Mouse (Mus musculus) forebrain, embryonic 10.5 days (tissue): ENCODE measurements around the gene Nsun5. TPM values are rescaled to one million over a fixed set of nuclear protein-coding genes. Genes with fewer than 3 reads are reported as not detected.

Source experiments
- DNase-seq: peaks from one replicate; pipeline ENCODE4 v3.0.0-alpha.2; 2017; ENCODE audit warnings: low spot score; ENCODE audit errors: extremely low spot score
- H3K27ac ChIP-seq: fragments of 300-500 bp; sonication (generic); 2 replicates; pipeline ENCODE4 v1.5.1; 2016; ENCODE audit warnings: mild to moderate bottlenecking
- H3K27me3 ChIP-seq: fragments of 300-500 bp; sonication (generic); 2 replicates; pipeline ENCODE4 v1.6.1; 2016; ENCODE audit warnings: mild to moderate bottlenecking; ENCODE audit not compliant: poor library complexity, severe bottlenecking
- H3K36me3 ChIP-seq: fragments of 300-500 bp; sonication (generic); replicated peaks from 2 replicates; pipeline ENCODE4 v1.6.1; 2016; ENCODE audit warnings: mild to moderate bottlenecking, moderate library complexity
- H3K4me1 ChIP-seq: fragments of 300-500 bp; sonication (generic); 2 replicates; pipeline ENCODE4 v1.6.1; 2016
- H3K4me3 ChIP-seq: fragments of 300-500 bp; sonication (generic); 2 replicates; pipeline ENCODE4 v1.5.1; 2016; ENCODE audit warnings: mild to moderate bottlenecking, moderate library complexity
- H3K9me3 ChIP-seq: fragments of 300-500 bp; sonication (generic); 2 replicates; pipeline ENCODE4 v1.6.1; 2016; ENCODE audit warnings: mild to moderate bottlenecking, moderate library complexity
- WGBS: fragments of 180-500 bp; shearing (Covaris S2); methylation state at CpG from one replicate; pipeline ENCODE4 v1.1.7; 2016; 5-methylcytosine and 5-hydroxymethylcytosine counted together
- polyA plus RNA-seq: library from polyadenylated mRNA; unstranded; fragments of >200 nt; fragmentation: Nextera tagmentation; extraction: Ambion mirVana; gene quantifications from 2 replicates; pipeline ENCODE4 v1.2.1, GENCODE M21; 2016

Gene Nsun5
- polyA plus RNA-seq: 49.7 and 51.2 TPM in 2 replicates

- H3K36me3 ChIP-seq: peaks cover 40% of the 10 kb centered on the region
- no peaks in the 10 kb centered on the region for H3K27me3 ChIP-seq
- H3K4me1 ChIP-seq: peaks cover 20% of the 10 kb centered on the region
- H3K4me3 ChIP-seq: peak within 1 kb of the TSS; percentile 98
- peak within 1 kb of the TSS; percentile 88 for H3K27ac ChIP-seq
- DNase-seq: peak; percentile 95
- peaks cover 7% of the 10 kb centered on the region for H3K9me3 ChIP-seq
- WGBS: under 1% methylated on average over 64 of the region's 64 CpGs
Measured at GRCm38 (mm10) chr5:135369787-135370654, at the start of gene Nsun5. TSS of gene Nsun5 (plus strand) at chr5:135369953.

- Histone ChIP-seq H3K4me3 (no peak overlapping the region), H3K27ac (no peak overlapping the region), H3K9me3 (no peaks in the 10 kb centered on the region), H3K27me3 (no peaks in the 10 kb centered on the region), H3K36me3 (no peaks in the 10 kb centered on the region), H3K4me1 (peaks cover 13% of the 10 kb centered on the region)
- DNase-seq: no peak
- 88% methylated on average over 1 of the region's 1 CpGs for WGBS
Measured at GRCm38 (mm10) chr5:135322197-135322596, 47.6 kb upstream of the Nsun5 start.

DNA sequence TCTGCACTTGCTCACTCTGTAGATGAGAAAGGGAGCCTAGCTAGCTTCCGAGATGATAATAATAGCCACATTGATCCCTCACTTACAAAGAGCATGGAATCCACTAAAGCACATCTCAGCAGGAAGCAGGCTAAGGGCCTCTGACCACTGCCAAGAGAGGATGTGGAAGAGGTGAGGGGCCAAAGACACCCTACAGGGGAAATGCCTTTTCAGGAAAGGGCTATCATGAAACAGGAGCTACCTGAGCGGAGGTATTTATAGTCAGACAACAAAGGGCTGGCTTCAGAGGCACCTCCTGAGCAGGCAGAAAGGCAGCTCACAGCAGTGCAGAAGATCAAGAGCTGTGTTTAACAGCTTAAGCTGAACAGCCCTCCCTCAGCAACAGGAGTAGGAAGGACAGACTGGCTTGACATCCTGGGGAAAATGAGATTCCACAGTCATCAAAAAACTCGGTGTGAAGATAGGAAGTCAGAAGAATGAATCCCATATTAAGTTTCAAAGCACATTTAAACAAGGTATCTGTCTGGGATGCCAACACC, 43.6 kb upstream of the Nsun5 start:
- Histone ChIP-seq H3K4me1 (peaks cover 13% of the 10 kb centered on the region), H3K27ac (no peak overlapping the region), H3K4me3 (no peak overlapping the region), H3K36me3 (no peaks in the 10 kb centered on the region), H3K27me3 (no peaks in the 10 kb centered on the region), H3K9me3 (no peaks in the 10 kb centered on the region)
- WGBS: 9% methylated on average over 3 of the region's 3 CpGs
- DNase-seq: no peak

DNA sequence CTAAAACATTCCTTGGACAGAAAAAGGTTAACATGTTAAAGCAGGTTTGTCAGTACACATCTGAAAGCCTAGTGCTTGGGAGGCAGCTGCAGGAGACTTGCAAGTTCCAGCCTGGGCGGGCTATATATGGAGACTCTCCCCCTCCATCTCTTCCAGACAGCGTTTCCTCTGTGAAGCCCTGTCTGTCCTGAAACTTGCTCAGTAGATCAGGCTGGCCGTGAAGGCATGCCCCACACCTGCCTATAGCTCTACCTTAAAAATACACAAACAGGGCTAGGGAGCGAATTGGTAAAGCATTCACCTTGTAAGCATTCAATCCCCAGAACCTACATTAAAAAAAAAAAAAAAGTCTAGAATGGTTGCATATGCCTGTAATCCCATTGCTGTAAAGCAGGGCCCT, 40.3 kb upstream of the Nsun5 start:
- no peak for DNase-seq
- H3K27me3 ChIP-seq: no peaks in the 10 kb centered on the region
- no peaks in the 10 kb centered on the region for H3K36me3 ChIP-seq
- H3K4me3 ChIP-seq: no peak overlapping the region
- peaks cover 13% of the 10 kb centered on the region for H3K4me1 ChIP-seq
- 85% methylated on average over 4 of the region's 4 CpGs for WGBS
- no peaks in the 10 kb centered on the region for H3K9me3 ChIP-seq
- H3K27ac ChIP-seq: no peak overlapping the region

DNA sequence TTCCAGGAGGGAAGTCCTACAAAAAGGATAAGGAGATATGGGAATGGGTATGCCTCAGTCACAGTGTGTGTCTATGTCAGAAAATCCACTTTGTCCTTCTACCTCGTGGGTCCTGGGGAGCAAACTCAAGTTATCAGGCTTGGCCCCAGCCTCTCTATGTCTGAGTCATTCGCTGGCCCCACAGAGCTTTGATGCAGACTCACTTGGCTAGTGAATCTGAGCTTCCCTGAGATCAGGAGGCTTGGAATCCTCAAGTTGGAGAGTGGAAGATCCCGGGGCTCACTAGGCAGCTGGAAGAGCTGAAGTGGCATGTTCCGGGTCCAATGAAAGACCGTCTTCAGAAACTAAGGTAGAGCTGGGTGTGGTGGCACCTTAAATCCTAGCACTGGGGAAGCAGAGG, 39.6 kb upstream of the Nsun5 start:
- H3K9me3 ChIP-seq: no peaks in the 10 kb centered on the region
- no peak overlapping the region for H3K4me3 ChIP-seq
- no peak for DNase-seq
- peaks cover 13% of the 10 kb centered on the region for H3K4me1 ChIP-seq
- H3K27me3 ChIP-seq: no peaks in the 10 kb centered on the region
- H3K36me3 ChIP-seq: no peaks in the 10 kb centered on the region
- 89% methylated on average over 5 of the region's 5 CpGs for WGBS
- no peak overlapping the region for H3K27ac ChIP-seq

DNA sequence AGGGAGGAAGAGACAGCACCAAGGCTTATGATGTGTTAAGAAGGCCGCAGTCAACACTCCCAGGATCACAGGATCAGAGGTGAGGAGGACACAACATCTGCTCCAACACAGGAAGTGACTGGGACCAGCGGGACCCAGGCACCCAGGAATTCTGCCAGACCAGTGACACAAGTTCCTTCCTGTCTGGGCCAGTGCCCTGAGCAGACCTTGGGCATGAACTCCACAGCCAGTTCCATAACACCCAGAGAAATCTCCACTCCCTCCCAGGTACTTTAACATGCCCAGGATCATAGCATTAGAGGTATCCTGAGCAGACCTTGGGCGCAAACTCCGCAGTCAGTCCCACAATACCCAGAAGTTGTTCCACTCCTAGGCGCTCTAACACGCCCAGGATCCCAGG, 38.6 kb upstream of the Nsun5 start:
- peak; percentile 7 for DNase-seq
- 92% methylated on average over 6 of the region's 6 CpGs for WGBS
- H3K36me3 ChIP-seq: no peaks in the 10 kb centered on the region
- no peaks in the 10 kb centered on the region for H3K9me3 ChIP-seq
- no peaks in the 10 kb centered on the region for H3K27me3 ChIP-seq
- no peak overlapping the region for H3K4me3 ChIP-seq
- H3K4me1 ChIP-seq: peaks cover 7% of the 10 kb centered on the region
- H3K27ac ChIP-seq: no peak overlapping the region

DNA sequence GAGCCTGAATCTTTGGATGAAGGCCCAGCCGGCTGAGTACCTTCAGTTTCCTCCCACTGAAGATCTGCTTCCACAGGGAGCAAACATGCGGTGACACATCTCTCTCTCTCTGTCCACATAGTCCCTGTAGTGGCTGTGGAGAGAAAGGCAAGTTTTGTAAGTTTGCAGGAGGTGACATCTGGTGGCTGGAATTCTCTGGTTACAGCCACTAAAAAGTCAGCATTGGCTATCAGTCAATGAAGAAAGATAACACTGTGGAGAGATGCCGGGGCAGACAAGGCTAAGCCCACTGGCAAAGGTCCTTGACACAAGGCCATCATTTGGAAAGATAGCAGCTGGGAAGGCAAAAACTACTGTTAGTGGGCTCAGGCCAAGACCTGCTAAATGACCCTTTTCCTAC, 32.2 kb upstream of the Nsun5 start:
- 76% methylated on average over 3 of the region's 3 CpGs for WGBS
- H3K36me3 ChIP-seq: no peaks in the 10 kb centered on the region
- no peaks in the 10 kb centered on the region for H3K9me3 ChIP-seq
- H3K4me1 ChIP-seq: no peaks in the 10 kb centered on the region
- no peak for DNase-seq
- H3K4me3 ChIP-seq: no peak overlapping the region
- H3K27ac ChIP-seq: no peak overlapping the region
- no peaks in the 10 kb centered on the region for H3K27me3 ChIP-seq

DNA sequence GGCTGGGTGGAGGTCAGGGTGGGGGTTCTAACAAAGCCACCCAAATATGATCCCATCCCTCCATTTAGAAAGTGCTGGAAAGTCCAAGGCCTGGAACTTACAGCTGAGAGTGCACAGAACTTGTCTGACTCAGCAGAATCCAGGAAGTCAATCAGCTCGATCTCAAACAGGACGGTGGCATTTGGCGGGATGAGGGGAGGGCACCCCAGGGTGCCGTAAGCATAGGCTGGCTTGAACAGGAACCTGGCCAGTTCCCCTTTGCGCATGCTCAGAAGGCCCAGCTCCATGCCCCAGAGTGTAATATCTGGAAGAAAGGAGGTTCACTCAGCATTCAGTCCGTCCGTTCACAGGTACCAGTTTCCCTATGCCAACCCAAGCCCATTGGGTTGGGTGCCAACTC, 23.8 kb upstream of the Nsun5 start:
- Histone ChIP-seq H3K27ac (no peak overlapping the region), H3K36me3 (no peaks in the 10 kb centered on the region; the same call in 1 of the 2 replicates), H3K27me3 (no peaks in the 10 kb centered on the region), H3K4me1 (no peaks in the 10 kb centered on the region), H3K4me3 (no peak overlapping the region), H3K9me3 (peaks cover 6% of the 10 kb centered on the region)
- 76% methylated on average over 7 of the region's 7 CpGs for WGBS
- DNase-seq: no peak

GRCm38 (mm10) chr5:135346430-135346829, 23.3 kb upstream of the Nsun5 start:
- no peak overlapping the region for H3K27ac ChIP-seq
- no peak for DNase-seq
- peaks cover 6% of the 10 kb centered on the region for H3K9me3 ChIP-seq
- H3K4me1 ChIP-seq: no peaks in the 10 kb centered on the region
- no peak overlapping the region for H3K4me3 ChIP-seq
- H3K27me3 ChIP-seq: no peaks in the 10 kb centered on the region
- WGBS: 19% methylated on average over 1 of the region's 1 CpGs
- no peaks in the 10 kb centered on the region; the same call in 1 of the 2 replicates for H3K36me3 ChIP-seq

GRCm38 (mm10) chr5:135347511-135348011, 22.2 kb upstream of the Nsun5 start:
- DNase-seq: no peak
- 73% methylated on average over 4 of the region's 4 CpGs for WGBS
- Histone ChIP-seq H3K9me3 (peaks cover 6% of the 10 kb centered on the region), H3K27ac (no peak overlapping the region), H3K27me3 (peaks cover 11% of the 10 kb centered on the region; the same call in 1 of the 2 replicates), H3K4me3 (no peak overlapping the region), H3K4me1 (no peaks in the 10 kb centered on the region), H3K36me3 (no peaks in the 10 kb centered on the region; the same call in 1 of the 2 replicates)

DNA sequence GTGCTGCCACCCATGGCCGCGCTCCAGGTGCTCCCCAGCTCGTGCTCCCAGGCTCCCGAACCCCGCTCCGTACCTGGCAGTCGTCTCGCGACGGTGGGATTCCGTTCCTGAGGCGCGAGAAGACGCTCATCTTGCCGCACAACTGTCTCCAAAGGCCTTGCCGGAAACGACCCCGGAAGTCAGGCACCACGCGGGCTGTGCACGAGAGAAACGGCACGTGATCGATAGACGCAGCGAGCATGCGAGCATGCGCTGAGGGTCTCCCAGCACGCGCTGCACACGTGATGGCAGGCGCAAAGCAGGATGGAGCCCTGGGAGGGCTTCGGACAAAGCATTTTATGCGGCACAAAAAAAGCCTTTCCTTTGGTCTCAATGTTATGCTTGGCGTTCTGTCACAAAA, 19.9 kb upstream of the Nsun5 start, which contains the start of gene Fkbp6:
Gene Fkbp6 (minus strand): TSS at position 183 of the 400 bp plus-strand sequence.
- no peak for DNase-seq
- H3K4me3 ChIP-seq: no peak within 1 kb of the TSS
- H3K27me3 ChIP-seq: peaks cover 30% of the 10 kb centered on the region
- H3K27ac ChIP-seq: no peak within 1 kb of the TSS
- 91% methylated on average over 35 of the region's 35 CpGs for WGBS
- H3K9me3 ChIP-seq: peaks cover 6% of the 10 kb centered on the region
- no peaks in the 10 kb centered on the region for H3K4me1 ChIP-seq
- H3K36me3 ChIP-seq: no peaks in the 10 kb centered on the region; the same call in 1 of the 2 replicates

- H3K9me3 ChIP-seq: peaks cover 6% of the 10 kb centered on the region
- H3K4me3 ChIP-seq: no peak overlapping the region
- H3K36me3 ChIP-seq: no peaks in the 10 kb centered on the region; the same call in 1 of the 2 replicates
- H3K27ac ChIP-seq: no peak overlapping the region
- no peak for DNase-seq
- H3K4me1 ChIP-seq: no peaks in the 10 kb centered on the region
- peaks cover 30% of the 10 kb centered on the region for H3K27me3 ChIP-seq
- WGBS: 88% methylated on average over 13 of the region's 13 CpGs
Measured at GRCm38 (mm10) chr5:135351606-135352005, 18.1 kb upstream of the Nsun5 start.

GRCm38 (mm10) chr5:135352995-135353394, 16.8 kb upstream of the Nsun5 start, which contains the start of gene Trim50:
TSS of gene Trim50 (plus strand) at chr5:135353295.
- no peak for DNase-seq
- Histone ChIP-seq H3K4me1 (no peaks in the 10 kb centered on the region), H3K36me3 (no peaks in the 10 kb centered on the region; the same call in 1 of the 2 replicates), H3K27ac (no peak within 1 kb of the TSS), H3K9me3 (peaks cover 10% of the 10 kb centered on the region), H3K27me3 (peaks cover 30% of the 10 kb centered on the region), H3K4me3 (peak within 1 kb of the TSS; percentile 3; the same call in 1 of the 2 replicates)
- WGBS: 67% methylated on average over 9 of the region's 9 CpGs
